Mouse (Mus musculus): Measurements from ENCODE around the gene Klhdc7b. TPM values are rescaled to one million over a fixed set of nuclear protein-coding genes. Genes with fewer than 3 reads are reported as not detected.
"Not testable (repeated sequence)": the region's sequence is repeated elsewhere in the genome, so short reads cannot be mapped to it uniquely, and the experiment has no call there.

Gene Klhdc7b
- polyA plus RNA-seq, 1 experiment from 2014 or later: not detected

- H3K36me3 ChIP-seq: peaks cover 33% of the 10 kb centered on the region
- ATAC-seq (ENCODE audit: insufficient number of reproducible peaks, low FRiP score): peak; percentile 34; the same call in 1 of the 2 replicates
- H3K27me3 ChIP-seq (replicated peaks): no peaks in the 10 kb centered on the region
- peak overlapping the region; percentile 97 for H3K27ac ChIP-seq (ENCODE audit: poor library complexity, severe bottlenecking)
- H3K9ac ChIP-seq: peak overlapping the region; percentile 83
- peak overlapping the region; percentile 74 for H3K4me3 ChIP-seq
- 6% methylated on average over 22 of the region's 22 CpGs for WGBS
- H3K4me1 ChIP-seq (replicated peaks): peaks cover 44% of the 10 kb centered on the region
- H3K4me2 ChIP-seq: peak overlapping the region; percentile 91
- no peaks in the 10 kb centered on the region for H3K9me3 ChIP-seq (replicated peaks)
These were observed 44.2 kb downstream of the Klhdc7b start for GRCm38 (mm10) chr15:89428821-89429351.

GRCm38 (mm10) chr15:89429352-89430221, 44.9 kb downstream of the Klhdc7b start, which contains the start of the genes C730034F03Rik, Gm44502 and Chkb:
C730034F03Rik (plus strand) TSS chr15:89429589.
Gm44502 (minus strand) TSS chr15:89429696.
Chkb (minus strand) TSS chr15:89429908.
- peak; percentile 93 for ATAC-seq (ENCODE audit: insufficient number of reproducible peaks, low FRiP score)

GRCm38 (mm10) chr15:89430341-89430740, 45.6 kb downstream of the Klhdc7b start:
- Histone ChIP-seq H3K4me3 (peak overlapping the region; percentile 74), H3K9me3 (replicated peaks) (no peaks in the 10 kb centered on the region), H3K4me2 (peak overlapping the region; percentile 91), H3K36me3 (peaks cover 24% of the 10 kb centered on the region), H3K9ac (peak overlapping the region; percentile 83), H3K27ac (ENCODE audit: poor library complexity, severe bottlenecking) (peak overlapping the region; percentile 97), H3K27me3 (replicated peaks) (no peaks in the 10 kb centered on the region), H3K4me1 (replicated peaks) (peaks cover 32% of the 10 kb centered on the region)
- ATAC-seq (ENCODE audit: insufficient number of reproducible peaks, low FRiP score): no peak
- WGBS: 46% methylated on average over 6 of the region's 6 CpGs

More at GRCm38 (mm10) chr15:89429352-89430221, 44.9 kb downstream of the Klhdc7b start, which contains the start of the genes C730034F03Rik, Gm44502 and Chkb:
- WGBS: under 1% methylated on average over 70 of the region's 70 CpGs
- Histone ChIP-seq H3K4me1 (replicated peaks) (peaks cover 37% of the 10 kb centered on the region), H3K36me3 (peaks cover 26% of the 10 kb centered on the region), H3K27ac (ENCODE audit: poor library complexity, severe bottlenecking) (peak within 1 kb of the TSS; percentile 97), H3K4me2 (peak within 1 kb of the TSS; percentile 91), H3K9ac (peak within 1 kb of the TSS; percentile 83), H3K4me3 (peak within 1 kb of the TSS; percentile 74), H3K9me3 (replicated peaks) (no peaks in the 10 kb centered on the region), H3K27me3 (replicated peaks) (no peaks in the 10 kb centered on the region)

- H3K27ac ChIP-seq (ENCODE audit: poor library complexity, severe bottlenecking); ATAC-seq (ENCODE audit: insufficient number of reproducible peaks, low FRiP score); H3K4me3 ChIP-seq; H3K27me3 ChIP-seq (replicated peaks); H3K9ac ChIP-seq; H3K9me3 ChIP-seq (replicated peaks): not testable (repeated sequence)
- WGBS: 84% methylated on average over 9 of the region's 9 CpGs
- Histone ChIP-seq H3K4me2 (peak overlapping the region; percentile 91; the same call in 1 of the 2 replicates), H3K4me1 (replicated peaks) (peaks cover 29% of the 10 kb centered on the region), H3K36me3 (peaks cover 24% of the 10 kb centered on the region)
These were observed 46.1 kb downstream of the Klhdc7b start for GRCm38 (mm10) chr15:89430771-89431170.

- 78% methylated on average over 3 of the region's 3 CpGs for WGBS
- H3K4me2 ChIP-seq: no peak overlapping the region
- H3K36me3 ChIP-seq: peaks cover 21% of the 10 kb centered on the region
- H3K9me3 ChIP-seq (replicated peaks): no peaks in the 10 kb centered on the region
- no peak overlapping the region for H3K9ac ChIP-seq
- no peak for ATAC-seq (ENCODE audit: insufficient number of reproducible peaks, low FRiP score)
- peaks cover 24% of the 10 kb centered on the region for H3K4me1 ChIP-seq (replicated peaks)
- H3K4me3 ChIP-seq: no peak overlapping the region
- no peak overlapping the region for H3K27ac ChIP-seq (ENCODE audit: poor library complexity, severe bottlenecking)
- H3K27me3 ChIP-seq (replicated peaks): no peaks in the 10 kb centered on the region
These were observed 46.6 kb downstream of the Klhdc7b start for GRCm38 (mm10) chr15:89431271-89431670.

GRCm38 (mm10) chr15:89431806-89432205, 47.1 kb downstream of the Klhdc7b start:
- no peak overlapping the region for H3K27ac ChIP-seq (ENCODE audit: poor library complexity, severe bottlenecking)
- peaks cover 15% of the 10 kb centered on the region for H3K36me3 ChIP-seq
- H3K4me2 ChIP-seq: no peak overlapping the region
- no peaks in the 10 kb centered on the region for H3K9me3 ChIP-seq (replicated peaks)
- ATAC-seq (ENCODE audit: insufficient number of reproducible peaks, low FRiP score): no peak
- no peaks in the 10 kb centered on the region for H3K27me3 ChIP-seq (replicated peaks)
- WGBS: 91% methylated on average over 6 of the region's 6 CpGs
- H3K4me3 ChIP-seq: no peak overlapping the region
- peaks cover 18% of the 10 kb centered on the region for H3K4me1 ChIP-seq (replicated peaks)
- no peak overlapping the region for H3K9ac ChIP-seq

GRCm38 (mm10) chr15:89432946-89433345, 48.2 kb downstream of the Klhdc7b start:
- no peaks in the 10 kb centered on the region for H3K27me3 ChIP-seq (replicated peaks)
- H3K36me3 ChIP-seq: peaks cover 4% of the 10 kb centered on the region
- no peaks in the 10 kb centered on the region for H3K9me3 ChIP-seq (replicated peaks)
- no peak overlapping the region for H3K9ac ChIP-seq
- no peak overlapping the region for H3K4me2 ChIP-seq
- peaks cover 15% of the 10 kb centered on the region for H3K4me1 ChIP-seq (replicated peaks)
- H3K4me3 ChIP-seq: no peak overlapping the region
- H3K27ac ChIP-seq (ENCODE audit: poor library complexity, severe bottlenecking): no peak overlapping the region
- no peak for ATAC-seq (ENCODE audit: insufficient number of reproducible peaks, low FRiP score)
- WGBS: 75% methylated on average over 4 of the region's 4 CpGs

GRCm38 (mm10) chr15:89434136-89434535, 49.4 kb downstream of the Klhdc7b start:
- WGBS: 68% methylated on average over 3 of the region's 3 CpGs
- Histone ChIP-seq H3K9ac (no peak overlapping the region), H3K36me3 (no peaks in the 10 kb centered on the region), H3K4me3 (no peak overlapping the region), H3K4me1 (replicated peaks) (peaks cover 5% of the 10 kb centered on the region; the same call in 1 of the 2 replicates), H3K27ac (ENCODE audit: poor library complexity, severe bottlenecking) (no peak overlapping the region), H3K9me3 (replicated peaks) (no peaks in the 10 kb centered on the region), H3K4me2 (no peak overlapping the region), H3K27me3 (replicated peaks) (no peaks in the 10 kb centered on the region)
- no peak for ATAC-seq (ENCODE audit: insufficient number of reproducible peaks, low FRiP score)

GRCm38 (mm10) chr15:89435878-89436277, 51.2 kb downstream of the Klhdc7b start:
- ATAC-seq (ENCODE audit: insufficient number of reproducible peaks, low FRiP score): no peak
- WGBS: 81% methylated on average over 5 of the region's 5 CpGs

More at GRCm38 (mm10) chr15:89435878-89436277, 51.2 kb downstream of the Klhdc7b start:
- Histone ChIP-seq H3K36me3 (no peaks in the 10 kb centered on the region), H3K4me2 (no peak overlapping the region), H3K4me3 (no peak overlapping the region), H3K27me3 (replicated peaks) (no peaks in the 10 kb centered on the region), H3K27ac (ENCODE audit: poor library complexity, severe bottlenecking) (no peak overlapping the region), H3K4me1 (replicated peaks) (peaks cover 3% of the 10 kb centered on the region; the same call in 1 of the 2 replicates), H3K9ac (no peak overlapping the region), H3K9me3 (replicated peaks) (no peaks in the 10 kb centered on the region)

Data from heart, embryonic 12.5 days (tissue).